Mouse (Mus musculus) liver, postnatal 0 days (tissue): Measurements from ENCODE around the gene Cbr2.

ENCODE experiments used
- CTCF ChIP-seq: sonication (generic); IDR thresholded peaks from 2 replicates; pipeline ENCODE4 v1.5.1; 2016; ENCODE audit warnings: antibody characterized with exemption, low read depth
- EP300 ChIP-seq: IDR thresholded peaks from 2 replicates; pipeline ENCODE4 v1.6.1; 2016; ENCODE audit warnings: antibody characterized with exemption, low read depth, mild to moderate bottlenecking

DNA sequence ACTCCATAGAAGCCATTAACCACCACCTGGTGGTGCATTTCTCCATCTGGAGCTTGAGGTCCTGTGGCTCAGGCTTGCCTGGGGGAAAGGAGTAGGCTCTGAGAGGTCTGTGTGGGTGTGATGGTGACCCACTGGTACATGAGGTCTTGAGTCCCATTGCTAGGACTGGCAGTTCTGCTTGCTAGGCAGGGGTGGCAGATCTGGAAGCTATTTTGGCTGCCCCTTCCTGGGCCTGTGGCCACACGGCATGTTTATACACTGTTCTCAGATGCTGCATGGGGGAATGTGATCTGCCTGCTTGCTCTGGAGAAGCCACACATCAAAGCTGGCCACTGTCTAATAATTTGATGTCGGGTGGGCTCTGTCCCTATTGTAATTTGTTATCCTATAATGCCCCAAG lies 47.8 kb downstream of the Cbr2 start:
- TF ChIP-seq CTCF, result no peak
- TF ChIP-seq EP300, result no peak
